Mouse (Mus musculus) kidney, adult 2 months (tissue): ENCODE results near the gene Arl3.

Source experiments
- CTCF ChIP-seq: fragments of 200-500 bp; conservative IDR thresholded peaks from 2 replicates; pipeline ENCODE4 v1.5.1; 2011; ENCODE audit warnings: low read depth, mild to moderate bottlenecking, control low read depth, low read length, moderate library complexity, mixed read lengths; ENCODE audit not compliant: insufficient read depth, insufficient read length
- POLR2A ChIP-seq: fragments of 200-500 bp; IDR thresholded peaks from one replicate; pipeline ENCODE4 v1.6.1; 2011; ENCODE audit warnings: low read depth, low read length, control low read depth

- TF ChIP-seq CTCF (no peak), POLR2A (no peak)
Observed at GRCm38 (mm10) chr19:46523131-46523479, 49.9 kb downstream of the Arl3 start.
